51 mouse cellular contexts compared by ENCODE assay signal in the genomic region with DNA sequence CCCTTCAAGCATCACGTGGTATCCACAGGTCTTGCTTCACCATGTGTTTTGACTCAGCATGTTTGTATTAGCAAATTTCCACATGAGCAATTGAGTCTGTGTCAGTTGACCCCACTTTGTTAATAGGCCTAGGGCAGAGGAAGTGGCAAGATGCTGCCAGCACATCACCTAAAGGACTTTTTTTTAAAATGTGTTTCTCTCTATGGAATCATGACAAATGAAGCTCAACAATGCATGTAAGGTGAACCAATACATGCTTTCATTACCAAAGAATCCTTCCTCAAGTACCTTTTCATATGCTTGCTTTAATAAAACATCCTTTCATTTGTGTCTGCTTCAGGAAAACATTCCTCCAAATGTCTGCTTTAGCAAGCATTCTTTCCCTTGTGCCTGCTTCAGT. TPM values are rescaled to one million over a fixed set of nuclear protein-coding genes. Genes with fewer than 3 reads are reported as not detected.
"Had no signal": no experiment of that assay in that cellular context is flagged by ENCODE, and none has a peak within 500 bp of the region (broad histone marks: within the 10 kb centered on the region; RNA-seq: fewer than 3 reads in every experiment).

Olfr132 (minus strand) TSS at position 101 of the 400 bp plus-strand sequence.

- H3K27me3 ChIP-seq: heart, embryonic 12.5 days; heart, embryonic 13.5 days; heart, embryonic 15.5 days; hindbrain, embryonic 12.5 days; hindbrain, embryonic 13.5 days; hindbrain, embryonic 15.5 days; intestine, embryonic 15.5 days; kidney, embryonic 15.5 days had no signal

- DNase-seq: heart, postnatal 10 days; heart, postnatal 14 days; heart, postnatal 36 days; heart, postnatal 4 days; kidney, adult 11 months; kidney, adult 18-20 months; kidney, adult 2 months; kidney, adult 8-10 months; kidney, adult 9 months; kidney, postnatal 10 days; kidney, postnatal 14 days; kidney, postnatal 25 days; kidney, postnatal 36 days; kidney, postnatal 4 days; layer of hippocampus, adult 9-11 months; layer of hippocampus, postnatal 36 days had no signal

- H3K4me1 ChIP-seq: heart, embryonic 10.5 days; heart, embryonic 12.5 days; heart, embryonic 13.5 days; heart, embryonic 15.5 days; hindbrain, embryonic 10.5 days; hindbrain, embryonic 12.5 days; hindbrain, embryonic 13.5 days; hindbrain, embryonic 15.5 days; intestine, embryonic 15.5 days; kidney, embryonic 15.5 days had no signal

- H3K36me3 ChIP-seq: heart, embryonic 10.5 days; heart, embryonic 12.5 days; heart, embryonic 13.5 days; heart, embryonic 15.5 days; hindbrain, embryonic 10.5 days; hindbrain, embryonic 12.5 days; hindbrain, embryonic 13.5 days; hindbrain, embryonic 15.5 days; intestine, embryonic 15.5 days; kidney, embryonic 15.5 days had no signal

- H3K27ac ChIP-seq: heart, embryonic 10.5 days; heart, embryonic 13.5 days; heart, embryonic 15.5 days; hindbrain, embryonic 10.5 days; hindbrain, embryonic 12.5 days; hindbrain, embryonic 13.5 days; hindbrain, embryonic 14.5 days; hindbrain, embryonic 15.5 days; hindbrain, postnatal 0 days; intestine, embryonic 15.5 days; kidney, embryonic 15.5 days; kidney, postnatal 0 days; layer of hippocampus, adult 2 months had no signal

- H3K4me3 ChIP-seq: heart, embryonic 10.5 days; heart, embryonic 12.5 days; heart, embryonic 13.5 days; heart, embryonic 15.5 days; hindbrain, embryonic 10.5 days; hindbrain, embryonic 12.5 days; hindbrain, embryonic 13.5 days; hindbrain, embryonic 15.5 days; intestine, embryonic 15.5 days; kidney, embryonic 15.5 days; layer of hippocampus, adult 2 months had no signal

- H3K9ac ChIP-seq: heart, embryonic 12.5 days; heart, embryonic 13.5 days; heart, embryonic 15.5 days; hindbrain, embryonic 12.5 days; hindbrain, embryonic 13.5 days; hindbrain, embryonic 14.5 days; hindbrain, embryonic 15.5 days; intestine, embryonic 15.5 days; kidney, embryonic 15.5 days had no signal

RNA-seq across cellular contexts. Expression of gene Olfr132, which starts in this region (rescaled TPM):
- total RNA-seq: heart, postnatal 10 days; heart, postnatal 14 days; heart, postnatal 25 days; heart, postnatal 36 days; heart, postnatal 4 days; hematopoietic stem cell, adult 5-6 weeks; hindbrain, postnatal 0 days; layer of hippocampus, adult 18-20 months; layer of hippocampus, adult 2 months; layer of hippocampus, adult 8-10 months; layer of hippocampus, postnatal 10 days; layer of hippocampus, postnatal 14 days; layer of hippocampus, postnatal 25 days; layer of hippocampus, postnatal 36 days; left cerebral cortex, adult 18-20 months had no signal
- polyA plus RNA-seq: heart, embryonic 10.5 days; heart, embryonic 11.5 days; heart, embryonic 12.5 days; heart, embryonic 13.5 days; heart, embryonic 14.5 days; heart, embryonic 15.5 days; heart, embryonic 16.5 days; heart, postnatal 0 days; hindbrain, embryonic 10.5 days; hindbrain, embryonic 11.5 days; hindbrain, embryonic 12.5 days; hindbrain, embryonic 13.5 days; hindbrain, embryonic 14.5 days; hindbrain, embryonic 15.5 days; hindbrain, embryonic 16.5 days; hindbrain, postnatal 0 days; inflammation-experienced regulatory T-cells, adult 6 months; intestine, embryonic 14.5 days; intestine, embryonic 15.5 days; intestine, embryonic 16.5 days; intestine, postnatal 0 days; kidney, adult 2 months; kidney, embryonic 14.5 days; kidney, embryonic 15.5 days; kidney, embryonic 16.5 days; kidney, postnatal 0 days; large intestine, adult 2 months had no signal
